Mouse (Mus musculus) forebrain, embryonic 14.5 days (tissue): ENCODE measurements at regions not wholly inside any gene's neighbourhood (a gene's known extent, or its start where the extent isn't known, plus 50 kb on each side); places are given as distances from the start of the nearest gene placed in this dataset.

Experiments used
- ATAC-seq: fragments of 200-750 bp; cut with Nextera tagmentation; 2 replicates; pipeline ENCODE4 v1.8.0; 2017; ENCODE audit warnings: mild to moderate bottlenecking, moderate library complexity
- DNase-seq: peaks from one replicate; pipeline ENCODE4 v3.0.0-alpha.2; 2015; ENCODE audit warnings: low spot score
- H3K27ac ChIP-seq: fragments of 300-500 bp; sonication (generic); 2 replicates; pipeline ENCODE4 v1.5.1; 2014; ENCODE audit warnings: low read depth, mild to moderate bottlenecking, control low read depth, low read length, moderate library complexity
- H3K27me3 ChIP-seq: fragments of 300-500 bp; sonication (generic); replicated peaks from 2 replicates; pipeline ENCODE4 v1.6.1; 2014; ENCODE audit warnings: low read length, control low read depth, mixed read lengths; ENCODE audit not compliant: control insufficient read depth, insufficient read depth
- H3K36me3 ChIP-seq: fragments of 300-500 bp; sonication (generic); 2 replicates; pipeline ENCODE4 v1.6.1; 2014; ENCODE audit warnings: low read length, control low read depth; ENCODE audit not compliant: control insufficient read depth, insufficient read depth
- H3K4me1 ChIP-seq: fragments of 300-500 bp; sonication (generic); 2 replicates; pipeline ENCODE4 v1.6.1; 2014; ENCODE audit warnings: antibody characterized with exemption, low read length, control low read depth; ENCODE audit not compliant: control insufficient read depth, insufficient read depth
- H3K4me2 ChIP-seq: fragments of 300-500 bp; sonication (generic); 2 replicates; pipeline ENCODE4 v1.6.1; 2014; ENCODE audit warnings: mild to moderate bottlenecking, control low read depth, low read length
- H3K4me3 ChIP-seq: fragments of 300-500 bp; sonication (generic); 2 replicates; pipeline ENCODE4 v1.5.1; 2014; ENCODE audit warnings: low read depth, low read length, control low read depth
- H3K9ac ChIP-seq: fragments of 300-500 bp; sonication (generic); 2 replicates; pipeline ENCODE4 v1.6.1; 2014; ENCODE audit warnings: mild to moderate bottlenecking, low read length, control low read depth, moderate library complexity
- H3K9me3 ChIP-seq: fragments of 300-500 bp; sonication (generic); replicated peaks from 2 replicates; pipeline ENCODE4 v1.6.1; 2016; ENCODE audit warnings: low read length, control low read depth, mixed read lengths; ENCODE audit not compliant: control insufficient read depth
- WGBS: fragments of 180-500 bp; shearing (Covaris S2); extraction: QIAGEN DNeasy Blood & Tissue Kit; methylation state at CpG from one replicate; pipeline ENCODE4 v1.1.7; 2014; 5-methylcytosine and 5-hydroxymethylcytosine counted together

DNA sequence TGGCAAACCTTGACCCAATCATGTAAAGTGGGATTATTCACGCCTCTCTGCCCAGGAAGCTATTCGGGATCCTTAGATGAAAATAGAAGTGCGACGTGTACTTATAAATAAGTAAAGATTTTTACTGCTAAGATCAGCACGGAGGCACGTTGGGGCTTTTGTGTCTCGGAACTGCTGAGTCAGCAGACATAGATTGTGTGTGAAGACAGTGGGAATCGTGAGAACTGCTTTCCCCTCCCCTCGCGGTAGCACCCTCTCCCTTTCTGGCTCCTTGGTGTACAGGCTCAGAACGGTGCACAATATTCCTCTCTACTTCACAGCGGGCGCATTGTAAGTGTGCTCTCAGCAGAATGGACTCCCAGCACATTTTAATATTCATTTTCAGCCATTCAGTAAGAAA, 138.7 kb downstream of the Nhlrc3 start:
- no peaks in the 10 kb centered on the region for H3K27me3 ChIP-seq
- H3K4me1 ChIP-seq = peaks cover 3% of the 10 kb centered on the region
- no peak overlapping the region for H3K4me3 ChIP-seq
- no peak overlapping the region for H3K9ac ChIP-seq
- ATAC-seq (peak; percentile 44; the same call in 1 of the 2 replicates), DNase-seq (peak; percentile 58)
- H3K27ac ChIP-seq = no peak overlapping the region
- H3K9me3 ChIP-seq = no peaks in the 10 kb centered on the region
- 0 out of 2 replicates have a peak overlapping the region, but pooled peaks have one; percentile 9 for H3K4me2 ChIP-seq
- 64% methylated on average over 13 of the region's 13 CpGs for WGBS
- no peaks in the 10 kb centered on the region for H3K36me3 ChIP-seq

GRCm38 (mm10) chr3:53315449-53315848, 147.7 kb downstream of the Nhlrc3 start:
- H3K9me3 ChIP-seq = no peaks in the 10 kb centered on the region
- H3K4me1 ChIP-seq = no peaks in the 10 kb centered on the region
- H3K36me3 ChIP-seq = no peaks in the 10 kb centered on the region
- ATAC-seq = peak; percentile 54; the same call in 1 of the 2 replicates
- no peak overlapping the region for H3K9ac ChIP-seq
- no peak overlapping the region for H3K27ac ChIP-seq
- H3K4me3 ChIP-seq = no peak overlapping the region
- peak; percentile 20 for DNase-seq
- WGBS = 59% methylated on average over 2 of the region's 2 CpGs
- no peaks in the 10 kb centered on the region for H3K27me3 ChIP-seq
- no peak overlapping the region for H3K4me2 ChIP-seq
